Mouse (Mus musculus) layer of hippocampus, adult 9-10 months (tissue): ENCODE data around the gene Oaz3.
A peak's percentile ranks its signal among the peaks of the same experiment; 100 is the strongest.

Experiments used
- DNase-seq: peaks from one replicate; pipeline ENCODE4 v3.0.0; 2022; ENCODE audit warnings: low spot score

The Oaz3 gene

DNA sequence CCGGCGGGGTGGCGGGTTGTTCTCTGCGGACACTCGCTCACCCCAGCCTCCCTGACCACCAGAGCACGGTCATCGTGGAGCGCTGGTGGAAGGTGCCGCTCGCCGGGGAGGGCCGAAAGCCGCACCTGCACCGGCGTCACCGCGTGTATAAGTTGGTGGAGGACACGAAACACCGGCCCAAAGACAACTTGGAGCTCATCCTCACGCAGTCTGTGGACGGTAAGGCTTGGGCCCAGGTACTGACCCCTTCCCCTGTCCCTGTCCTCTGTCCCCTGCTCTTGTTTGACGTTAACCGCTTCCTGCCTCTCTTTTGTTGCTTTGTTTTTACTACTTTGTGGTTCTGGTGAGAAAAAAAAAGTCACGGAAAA lies at the start of gene Oaz3:
Gene Oaz3, minus strand, starts transcription at position 319 of the 368 bp plus-strand sequence.
- no peak for DNase-seq

DNA sequence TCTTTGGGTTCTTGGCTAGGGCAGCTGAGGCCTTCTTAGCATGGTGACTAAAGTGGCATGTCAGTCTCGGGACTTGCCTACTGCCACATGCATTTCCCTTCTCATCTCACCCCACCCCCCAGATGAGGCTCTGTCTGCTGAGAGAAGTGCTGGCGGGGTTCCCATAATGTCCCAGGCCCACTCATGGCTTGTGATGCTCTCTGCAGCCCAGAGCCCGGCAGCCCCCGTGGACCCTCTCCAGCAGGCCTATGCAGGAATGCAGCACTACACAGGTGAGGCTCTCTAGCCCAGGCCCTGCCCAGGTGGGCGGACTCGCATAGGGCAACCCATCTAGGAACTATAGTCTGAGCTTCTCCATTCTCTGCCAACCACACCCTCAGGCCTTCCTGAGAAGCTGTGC lies 43.9 kb upstream of the Oaz3 start:
- no peak for DNase-seq

DNA sequence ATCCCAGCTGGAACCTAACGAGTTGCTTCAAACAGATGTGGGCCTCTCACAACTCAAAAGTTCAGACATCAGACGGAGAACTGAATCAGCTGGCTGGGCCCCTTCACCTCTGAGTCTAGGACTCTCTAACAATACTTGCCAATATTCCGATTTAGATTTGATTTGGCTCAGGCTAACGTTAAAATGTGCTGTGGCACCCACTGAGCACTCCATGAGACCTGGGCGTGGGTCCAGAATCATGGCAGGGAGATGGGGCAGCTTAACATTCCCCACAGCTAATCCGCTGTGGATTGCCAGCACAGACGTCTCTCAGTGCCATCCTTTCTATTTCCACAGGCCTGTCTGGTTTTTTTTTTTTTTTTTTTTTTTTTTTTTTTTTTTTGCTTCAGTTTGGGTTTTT lies 42.2 kb upstream of the Oaz3 start:
- no peak for DNase-seq

DNA sequence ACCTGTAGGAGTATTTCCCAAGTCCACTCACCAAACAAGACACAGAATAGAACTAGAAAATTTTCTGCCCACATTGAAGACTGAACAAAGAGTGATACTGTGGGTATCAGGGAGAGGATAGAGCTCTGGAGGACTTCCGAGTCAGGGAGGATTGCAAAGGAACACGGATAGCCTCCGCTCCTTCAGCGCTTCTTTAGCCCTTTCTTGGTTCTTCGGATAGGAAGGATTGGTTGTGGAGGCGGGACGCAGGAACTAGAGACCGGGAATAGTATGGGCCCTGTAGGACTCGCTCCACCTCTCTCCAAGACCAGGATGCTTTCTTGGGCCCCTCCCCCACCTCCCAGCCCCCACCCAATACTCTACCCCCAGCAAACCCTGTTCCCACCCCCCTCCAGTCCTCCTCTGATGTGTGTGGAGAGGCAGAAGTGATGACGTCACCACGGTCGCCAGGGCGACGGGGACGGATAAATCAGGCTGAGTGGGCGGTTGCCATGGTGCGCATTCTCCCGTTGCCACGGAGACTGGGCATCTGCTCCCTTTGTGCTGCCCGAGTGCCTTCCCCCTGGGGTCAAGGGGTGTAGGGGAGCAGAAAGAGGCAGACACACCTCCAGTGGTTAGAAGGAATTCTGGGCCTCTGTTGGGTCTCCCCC lies 40.2 kb upstream of the Oaz3 start:
- DNase-seq, result peak; percentile 92

DNA sequence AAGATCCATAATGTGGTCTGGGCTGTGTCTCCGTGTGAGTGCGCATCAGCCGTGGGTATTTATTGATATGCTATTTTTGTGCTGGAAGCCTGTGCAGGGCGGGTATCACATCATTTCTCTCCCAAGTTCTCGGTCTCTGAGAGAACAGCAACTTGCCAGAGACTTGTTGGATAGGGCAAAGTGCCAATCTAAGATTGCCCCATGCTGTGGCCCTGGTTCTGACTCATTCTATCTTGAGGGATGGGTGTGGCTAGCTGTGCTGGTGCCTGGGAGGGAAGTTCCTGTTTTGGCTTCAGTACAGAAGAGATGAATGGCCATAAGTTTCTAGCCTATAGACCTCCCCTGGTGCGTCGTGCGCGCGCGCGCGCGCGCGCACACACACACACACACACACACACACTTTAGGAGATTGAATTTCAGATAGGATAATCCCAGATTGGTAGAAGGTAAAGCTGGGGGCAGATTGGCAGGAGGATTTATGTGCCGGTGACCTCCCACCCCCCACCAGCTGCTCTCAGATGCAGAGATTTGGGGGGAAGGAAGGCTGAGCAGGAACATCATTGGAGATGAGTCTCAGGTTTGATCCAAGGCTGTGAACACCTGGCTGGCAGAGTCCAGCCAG lies 39.2 kb upstream of the Oaz3 start:
- no peak for DNase-seq

DNA sequence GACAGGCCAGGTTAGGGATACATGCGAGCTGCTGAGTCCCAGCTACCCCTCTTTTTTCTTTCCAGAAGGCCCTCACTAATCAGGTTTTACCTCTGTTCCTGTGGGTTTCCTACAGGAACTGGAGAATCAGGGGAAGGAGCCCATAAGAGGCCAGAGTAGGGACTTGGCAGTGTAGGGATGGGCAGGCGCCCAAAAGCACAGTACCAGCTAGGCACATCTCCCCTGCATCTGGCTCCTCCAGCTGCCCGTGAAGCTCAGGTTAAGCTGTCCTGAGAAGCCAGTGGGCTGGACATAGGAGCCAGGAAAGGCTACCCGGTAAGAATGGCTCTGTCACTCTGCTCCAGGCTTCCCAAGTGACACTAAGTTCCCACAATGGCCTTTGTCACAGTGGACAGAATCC lies 37.7 kb upstream of the Oaz3 start:
- DNase-seq, result no peak

DNA sequence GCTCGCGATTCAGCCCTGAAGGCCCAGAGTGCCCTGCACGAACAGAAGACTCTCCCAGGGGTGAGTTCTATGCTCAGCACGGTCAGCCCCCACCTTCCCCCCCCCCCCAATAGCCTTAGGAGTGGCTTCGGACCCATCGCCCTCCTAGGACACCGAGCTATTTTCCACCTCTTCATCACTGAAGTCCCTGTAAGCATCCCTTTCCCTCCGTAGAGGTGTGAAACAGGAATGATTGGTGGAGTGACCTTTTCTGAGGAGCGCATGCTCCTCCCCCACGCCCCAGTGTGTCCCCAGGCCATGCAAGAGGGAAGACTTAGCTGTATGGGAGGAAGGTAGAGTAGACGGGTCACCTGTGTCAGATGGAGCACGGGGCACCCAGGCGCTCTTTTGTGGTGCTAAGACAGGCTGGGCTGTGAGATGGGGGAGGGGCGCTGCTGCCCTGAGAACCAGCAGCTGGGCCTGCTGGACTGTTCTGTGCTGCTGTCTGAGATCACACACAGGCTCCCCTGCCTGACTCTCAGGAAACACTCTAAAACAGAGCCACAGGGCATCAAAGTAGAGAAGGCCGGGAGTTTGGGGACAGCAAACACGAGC lies 36.7 kb upstream of the Oaz3 start, which contains the start of gene Riiad1:
Gene Riiad1, minus strand, starts transcription at position 51 of the 594 bp plus-strand sequence.
- DNase-seq, result no peak

DNA sequence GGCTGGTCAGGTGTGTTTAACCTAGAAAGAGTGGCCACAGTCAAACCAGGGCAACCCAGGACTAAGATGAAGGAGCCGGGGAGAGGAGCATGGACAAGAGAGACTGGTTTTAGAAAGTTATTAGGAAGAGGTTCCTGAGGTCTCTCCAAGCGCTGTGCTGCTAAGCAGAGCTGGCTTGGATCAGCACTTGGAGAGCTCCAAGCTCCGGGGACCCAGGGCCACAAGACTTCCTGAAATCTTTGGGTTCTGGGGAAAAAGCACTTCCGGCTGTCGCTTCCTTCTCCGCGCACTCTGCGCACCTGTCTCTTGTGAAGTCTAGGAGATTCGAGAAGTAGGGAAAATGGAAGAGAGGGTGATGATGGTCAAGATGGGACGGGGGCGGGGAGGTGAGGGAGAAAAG lies 35.8 kb upstream of the Oaz3 start:
- no peak for DNase-seq

DNA sequence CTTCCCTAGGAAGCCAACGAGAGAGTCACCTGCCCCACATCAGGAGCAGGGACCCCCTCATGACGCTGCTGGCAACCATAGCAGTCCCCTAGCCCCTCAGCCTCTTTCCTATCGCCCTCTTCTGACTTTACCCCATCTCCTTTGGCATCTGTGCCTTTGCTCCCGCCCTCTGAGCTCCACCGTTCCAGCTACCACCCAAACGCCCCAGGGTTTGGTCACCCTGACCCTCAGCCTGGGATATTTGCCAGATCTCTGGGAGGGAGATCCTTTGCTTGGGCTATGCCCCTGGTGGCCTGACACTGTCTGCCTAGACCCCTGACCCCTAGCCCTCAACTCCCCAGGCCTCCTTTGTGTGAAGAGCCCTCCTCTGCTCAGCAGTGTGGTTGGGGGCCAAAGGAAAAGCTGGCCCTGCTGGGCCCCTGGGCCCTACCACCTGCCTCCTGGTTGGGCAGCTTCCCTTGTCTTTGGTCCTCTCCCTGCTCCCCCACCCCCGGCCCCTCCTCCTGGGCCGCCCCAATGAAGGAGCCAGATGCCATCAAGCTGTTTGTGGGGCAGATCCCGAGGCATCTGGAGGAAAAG lies 35.0 kb upstream of the Oaz3 start:
- DNase-seq, result no peak

DNA sequence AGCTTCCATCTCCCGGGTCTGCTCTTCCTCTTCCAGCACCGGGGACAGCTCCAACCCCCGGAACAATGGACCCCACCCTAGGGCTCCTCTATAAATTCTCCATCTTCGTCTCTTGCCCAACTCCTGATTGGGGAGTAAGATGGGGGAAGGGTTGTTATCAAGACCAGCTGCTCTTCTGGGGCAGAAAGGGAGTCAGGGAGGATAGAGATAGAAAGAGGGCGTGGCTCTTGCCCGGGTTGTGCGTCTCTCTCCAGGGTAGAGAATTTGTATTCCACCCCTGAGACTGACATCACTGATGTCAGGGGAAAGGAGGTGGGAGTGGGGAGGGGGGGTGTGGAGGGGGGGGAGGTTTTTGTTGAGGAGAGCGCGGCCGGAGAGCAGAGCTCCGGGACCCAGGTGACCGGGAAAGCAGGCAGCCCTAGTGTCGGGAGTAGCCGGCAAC lies 34.3 kb upstream of the Oaz3 start, which contains the start of gene Celf3:
Gene Celf3, plus strand, starts transcription at position 315 of the 442 bp plus-strand sequence.
- no peak for DNase-seq

DNA sequence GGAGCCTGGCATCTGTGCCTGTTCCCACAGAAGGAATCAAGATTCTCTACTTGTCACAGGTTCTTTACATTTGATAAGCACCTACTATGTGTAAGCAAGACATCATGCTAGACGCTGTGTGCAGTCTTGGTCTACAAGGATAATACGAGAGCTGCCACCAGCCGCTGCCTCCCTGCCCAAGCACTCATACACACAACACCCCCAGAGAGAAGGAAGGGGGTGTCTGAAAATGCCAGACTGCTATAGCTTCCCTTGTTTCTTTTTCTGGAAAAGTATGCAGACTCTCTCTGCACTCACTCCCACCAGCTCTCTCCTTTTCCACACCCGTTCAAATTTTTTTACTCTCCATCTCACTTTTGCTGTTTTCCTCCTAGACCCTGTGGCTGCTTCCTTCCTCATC lies 33.7 kb upstream of the Oaz3 start:
- DNase-seq, result no peak

DNA sequence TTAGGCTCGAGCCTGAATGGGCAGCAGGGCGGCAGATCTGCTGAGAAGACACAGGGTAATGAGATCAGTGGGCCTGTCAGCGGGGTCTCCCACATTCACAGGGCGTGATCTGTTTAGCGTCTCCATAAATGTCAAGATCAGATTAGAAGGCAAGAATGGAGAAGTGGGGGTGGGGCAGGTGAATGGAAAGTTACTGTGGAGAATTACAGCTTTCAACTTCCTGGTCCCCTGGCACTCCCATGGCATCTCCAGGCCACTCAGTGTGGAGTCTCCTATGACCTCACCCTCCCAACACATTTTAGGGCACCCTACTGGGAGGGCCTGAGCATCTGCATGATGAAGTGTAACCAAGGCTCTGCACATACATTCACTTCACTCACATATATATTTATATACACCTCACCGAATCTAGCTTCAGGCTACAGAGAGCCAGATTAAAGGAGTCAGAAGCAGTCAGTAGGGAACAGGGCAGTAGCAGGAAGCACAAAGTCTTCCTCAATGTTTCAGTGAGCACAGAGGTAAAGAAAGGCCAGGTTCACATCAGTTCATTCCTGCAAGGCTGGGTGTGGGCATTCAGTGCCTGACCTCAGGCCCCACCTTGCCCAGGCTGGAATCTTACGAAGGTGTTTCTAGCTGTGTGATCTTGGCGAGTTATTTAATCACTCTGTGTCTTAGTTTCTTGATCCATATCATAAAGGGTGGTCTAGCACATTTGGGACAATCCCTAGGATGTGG lies 32.8 kb upstream of the Oaz3 start:
- no peak for DNase-seq

DNA sequence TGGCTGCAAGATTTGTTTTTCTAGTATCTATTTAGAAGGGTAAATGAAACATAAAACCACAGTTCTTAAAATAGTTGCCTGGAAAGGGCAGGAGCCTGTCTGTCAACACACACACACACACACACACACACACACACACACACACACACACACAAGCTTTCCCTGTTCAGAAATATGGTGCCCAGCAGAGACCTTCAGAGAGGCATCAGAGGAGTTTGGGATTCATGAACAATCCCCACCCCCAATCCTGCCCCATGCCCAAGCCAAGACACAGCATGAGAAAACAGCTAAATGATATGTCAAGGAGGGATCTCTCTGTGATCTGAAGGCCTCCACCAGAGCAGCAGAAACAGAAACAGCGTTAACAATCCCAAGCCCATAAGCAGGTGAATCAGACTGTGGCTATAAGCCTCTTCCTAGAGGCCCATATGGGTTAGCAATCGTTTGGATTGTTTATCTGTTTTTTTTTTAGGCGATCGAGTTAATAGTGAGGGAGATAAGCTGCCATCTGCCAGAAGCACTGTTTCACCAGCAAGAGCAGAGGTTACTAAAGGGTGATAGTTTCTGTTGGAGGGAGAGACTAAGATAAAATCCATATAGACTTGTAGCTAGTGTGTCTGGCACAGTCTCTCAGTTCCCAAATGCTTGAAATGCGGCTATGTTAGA lies 30.0 kb upstream of the Oaz3 start:
- DNase-seq, result no peak

DNA sequence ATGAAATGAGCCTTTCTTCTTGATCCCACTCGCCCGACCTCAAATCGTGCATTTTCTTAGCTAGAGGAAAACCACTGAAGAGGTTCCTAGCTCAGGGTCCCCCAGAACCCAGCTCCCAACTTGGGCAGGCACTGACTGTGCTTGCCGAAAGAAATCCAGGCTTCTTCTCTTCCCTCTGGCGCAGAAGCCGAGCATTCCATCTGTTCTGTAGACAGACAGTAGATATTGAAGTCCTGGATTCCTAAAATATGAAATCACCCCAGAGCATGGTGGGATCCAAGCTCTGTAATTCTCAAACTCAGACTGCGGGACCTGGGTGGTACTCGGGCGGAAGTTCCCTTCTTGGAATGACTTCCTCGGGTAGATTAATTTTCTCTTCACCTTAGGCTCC lies 29.4 kb upstream of the Oaz3 start:
- no peak for DNase-seq

DNA sequence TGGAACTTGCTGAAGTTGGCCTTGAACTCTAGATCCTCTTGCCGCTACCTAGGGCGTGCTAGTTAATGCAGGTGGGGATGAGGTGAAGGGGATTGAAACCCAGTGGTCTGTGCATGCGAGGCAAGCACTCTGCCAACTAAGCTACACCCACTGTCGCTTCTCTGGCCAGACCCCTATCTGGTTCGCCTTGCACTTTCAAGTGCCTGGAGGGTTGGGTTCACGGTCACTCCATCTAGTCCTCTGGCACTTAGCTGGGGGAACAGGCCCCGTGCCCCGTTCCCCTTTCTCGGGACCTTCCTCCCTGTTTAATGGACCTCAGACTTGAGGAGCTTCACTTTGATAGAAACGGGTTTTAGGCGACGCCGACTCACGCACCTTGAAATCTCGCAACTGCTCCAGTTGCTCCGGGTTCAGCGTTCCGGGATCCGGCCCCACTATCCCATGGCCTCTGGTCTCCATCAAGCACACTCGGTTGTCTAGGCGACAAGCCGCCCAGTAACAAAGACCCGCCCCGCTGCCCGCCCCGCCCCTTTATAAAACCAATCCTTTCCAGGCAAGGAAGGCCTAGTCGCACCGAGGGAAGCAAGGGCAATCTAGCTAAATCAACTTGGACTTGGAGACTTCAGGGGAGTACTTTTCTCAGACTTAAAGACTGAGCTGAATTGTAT lies 28.9 kb upstream of the Oaz3 start:
- no peak for DNase-seq

DNA sequence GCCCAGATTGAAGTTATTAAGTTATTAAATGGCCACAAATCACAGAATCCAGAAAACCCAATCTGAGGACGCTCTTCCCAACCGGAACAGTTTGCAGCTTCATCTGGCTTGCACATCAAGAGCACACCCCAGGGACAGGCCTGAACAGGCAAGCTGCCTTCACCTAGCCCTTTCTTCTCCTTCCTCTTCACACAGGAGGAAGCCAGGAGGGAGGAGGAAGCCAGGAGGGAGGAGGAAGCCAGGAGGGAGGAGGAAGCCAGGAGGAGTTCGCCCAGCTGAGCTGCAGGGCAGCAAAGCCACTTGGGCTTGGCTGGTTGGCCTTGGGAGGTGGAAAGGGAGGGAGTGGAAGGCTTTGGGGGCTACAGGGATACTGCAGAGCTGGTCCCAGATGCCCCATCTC lies 25.2 kb upstream of the Oaz3 start:
- no peak for DNase-seq

DNA sequence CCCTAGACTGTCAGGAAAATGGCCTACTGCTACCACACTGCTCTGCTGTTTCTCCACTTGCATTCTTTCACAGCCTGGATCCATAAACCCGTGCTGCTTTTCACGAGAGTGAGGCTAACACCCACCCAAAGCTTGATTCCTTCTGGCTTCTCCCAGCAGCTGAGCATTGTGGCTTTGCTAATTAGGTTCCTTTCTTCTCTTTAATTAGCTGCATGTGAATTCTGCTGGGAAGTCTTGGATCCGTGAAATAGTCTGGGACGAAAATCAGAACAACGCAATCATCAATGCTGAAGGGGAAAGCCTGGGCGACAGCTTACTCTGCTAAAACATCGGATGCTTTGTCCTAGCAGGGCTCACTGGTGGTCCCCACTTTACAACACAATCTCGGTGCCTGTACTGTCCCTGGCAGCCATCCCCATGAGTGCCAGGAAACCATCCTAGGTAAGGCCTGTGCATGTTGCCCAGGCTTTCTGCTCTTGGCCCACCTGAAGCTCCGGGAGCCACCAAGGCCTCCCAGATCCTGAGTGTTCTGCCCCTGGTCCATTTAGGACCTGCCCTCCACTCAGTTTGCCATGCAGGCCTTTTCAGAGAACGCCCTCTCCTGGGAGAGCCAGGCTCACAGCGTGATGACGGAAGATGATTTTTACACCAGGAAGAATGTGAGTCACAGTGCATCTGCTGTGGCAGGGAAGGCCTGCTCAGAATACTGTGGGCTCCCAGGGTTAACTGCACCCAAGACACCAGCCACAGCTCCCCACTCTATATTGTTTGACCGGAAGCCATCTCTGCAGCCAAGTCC lies 22.1 kb upstream of the Oaz3 start:
- no peak for DNase-seq

DNA sequence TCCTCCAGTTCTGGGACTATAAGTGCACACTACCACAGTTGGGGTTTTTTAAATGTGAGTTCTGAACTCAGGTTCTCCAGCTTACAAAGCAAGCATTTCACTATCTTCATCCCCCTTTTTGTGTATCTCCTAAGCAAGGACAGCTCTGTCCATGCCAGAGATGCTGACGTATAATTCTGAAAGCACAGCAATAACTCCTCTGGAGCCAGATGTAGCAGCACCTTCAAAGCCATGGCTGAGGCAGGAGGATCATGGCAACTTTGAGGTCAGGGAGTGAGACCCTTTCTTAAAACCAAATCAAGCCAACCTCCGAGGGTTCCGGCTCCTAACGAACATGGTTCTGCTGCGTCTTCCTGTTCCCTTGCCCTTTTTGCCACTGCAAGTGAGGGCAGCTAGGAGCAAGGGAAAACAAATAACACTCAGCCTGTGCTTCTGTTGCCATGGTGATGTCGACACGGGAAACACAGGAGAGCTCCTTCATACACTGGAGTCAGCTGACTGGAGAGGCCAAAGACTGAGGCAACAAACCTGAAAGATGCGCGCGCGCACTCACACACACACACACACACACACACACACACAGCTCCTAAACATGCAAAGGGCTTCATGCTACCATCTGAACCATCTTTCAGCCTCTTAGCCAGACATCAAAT lies 20.3 kb upstream of the Oaz3 start:
- no peak for DNase-seq

DNA sequence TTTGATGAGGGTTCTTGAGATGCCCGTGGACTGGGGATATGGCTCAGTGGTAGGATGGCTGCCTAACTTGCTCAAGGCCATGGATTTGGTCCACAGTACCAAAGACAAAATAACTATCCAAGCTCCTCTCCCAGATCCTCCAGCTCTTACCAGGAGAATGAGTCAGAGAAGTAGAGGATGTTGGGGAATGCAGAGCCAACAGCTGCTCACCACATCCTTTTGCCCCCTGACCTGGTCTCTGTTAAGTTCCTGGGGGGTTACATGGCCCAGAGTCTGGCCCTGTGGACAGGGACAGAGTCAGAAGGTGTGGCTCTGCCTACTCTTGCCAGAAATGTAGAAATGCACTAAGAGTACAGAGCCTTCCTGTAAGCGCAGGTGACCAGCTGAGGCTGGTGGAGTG lies 16.1 kb upstream of the Oaz3 start:
- DNase-seq, result no peak

DNA sequence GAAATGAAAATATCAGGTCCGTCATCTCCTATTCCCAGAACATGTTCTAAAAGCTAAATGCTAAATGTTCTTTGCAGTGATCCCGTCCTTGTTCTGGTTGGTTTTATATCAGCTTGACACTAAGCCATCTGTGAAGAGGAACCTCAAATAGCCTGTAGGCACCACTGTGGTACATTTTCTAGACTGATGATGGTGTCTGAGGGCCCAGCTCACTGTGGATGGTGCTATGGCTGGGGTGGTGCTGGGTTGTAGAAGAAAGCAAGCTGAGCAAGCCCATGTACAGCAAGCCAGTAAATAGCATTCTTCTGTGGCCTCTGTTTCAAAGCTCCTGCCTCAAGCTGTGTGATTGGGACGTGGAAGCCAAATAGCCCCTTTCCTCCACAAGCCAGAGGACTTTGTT lies 13.3 kb upstream of the Oaz3 start:
- no peak for DNase-seq
